ENCODE assay signal across 8 mouse cellular contexts in genomic region chr5:137348482-137349383, GRCm38 (mm10). TPM values are rescaled to one million over a fixed set of nuclear protein-coding genes. Genes with fewer than 3 reads are reported as not detected.
DNase-seq lines count a peak whose midpoint lies in the region; ATAC-seq and TF ChIP-seq lines count a peak whose summit lies in the region.

No protein-coding gene starts in this region.

- peaks cover 9% of the 10 kb centered on the region; the same call in 1 of the 2 replicates for H3K4me1 ChIP-seq in intestine, postnatal 0 days (replicated peaks; ENCODE audit: control insufficient read depth, insufficient read depth, low read length)
- H3K4me1 ChIP-seq in liver, embryonic 16.5 days (ENCODE audit: control insufficient read depth, low read depth, low read length): peaks cover 4% of the 10 kb centered on the region

- no peaks in the 10 kb centered on the region for H3K27me3 ChIP-seq in intestine, postnatal 0 days (replicated peaks; ENCODE audit: control insufficient read depth, insufficient read depth, low read length)
- peaks cover 47% of the 10 kb centered on the region for H3K27me3 ChIP-seq in liver, embryonic 16.5 days (ENCODE audit: control insufficient read depth, insufficient read depth, low read depth, low read length)

- TF ChIP-seq CTCF in intestine, postnatal 0 days (IDR thresholded peaks at IDR 0.05; ENCODE audit: low read depth): no peak

- no peaks in the 10 kb centered on the region for H3K9me3 ChIP-seq in intestine, postnatal 0 days (ENCODE audit: control insufficient read depth)
- no peaks in the 10 kb centered on the region for H3K9me3 ChIP-seq in liver, embryonic 16.5 days (replicated peaks; ENCODE audit: control insufficient read depth, low read length)

- ATAC-seq in intestine, postnatal 0 days: no peak
- peak; percentile 52 for ATAC-seq in liver, embryonic 16.5 days (ENCODE audit: low read depth)

- peak; percentile 48 for DNase-seq in retina, postnatal 1 day
- DNase-seq in retina, embryonic 14.5 days (ENCODE audit: low spot score): no peak
- DNase-seq in heart, adult 18-20 months: peak; percentile 82 to 93
- peak; percentile 11 for DNase-seq in ovary, postnatal 14 days (ENCODE audit: low spot score)
- no peak for DNase-seq in cerebellum, adult 9-10 months
- DNase-seq in right cerebral cortex, postnatal 36 days (ENCODE audit: low spot score in 2 of 2): no peak

- H3K4me3 ChIP-seq in intestine, postnatal 0 days (ENCODE audit: low read depth, low read length): peak overlapping the region; percentile 81
- peak overlapping the region; percentile 19 for H3K4me3 ChIP-seq in liver, embryonic 16.5 days (ENCODE audit: low read depth, low read length)

- H3K27ac ChIP-seq in intestine, postnatal 0 days (ENCODE audit: low read depth, low read length): peak overlapping the region; percentile 89
- H3K27ac ChIP-seq in liver, embryonic 16.5 days (ENCODE audit: low read length): peak overlapping the region; percentile 57

- H3K9ac ChIP-seq in intestine, postnatal 0 days (ENCODE audit: low read depth, low read length): peak overlapping the region; percentile 34; the same call in 1 of the 2 replicates
- H3K9ac ChIP-seq in liver, embryonic 16.5 days (ENCODE audit: low read depth, low read length): no peak overlapping the region

- H3K4me2 ChIP-seq in intestine, postnatal 0 days (replicated peaks; ENCODE audit: low read depth): peak overlapping the region; percentile 91
- peak overlapping the region; percentile 45 for H3K4me2 ChIP-seq in liver, embryonic 16.5 days (ENCODE audit: low read depth, low read length)

- H3K36me3 ChIP-seq in intestine, postnatal 0 days (ENCODE audit: control insufficient read depth, insufficient read depth): peaks cover 2% of the 10 kb centered on the region; the same call in 1 of the 2 replicates
- H3K36me3 ChIP-seq in liver, embryonic 16.5 days (ENCODE audit: control insufficient read depth, insufficient read depth): no peaks in the 10 kb centered on the region

- 3% methylated on average over 33 of the region's 33 CpGs for WGBS in intestine, postnatal 0 days
- 2% methylated on average over 33 of the region's 33 CpGs for WGBS in liver, embryonic 16.5 days (ENCODE audit: insufficient replicate concordance)

RNA-seq across cellular contexts. Expression of gene Ephb4, which starts 1.2 kb away (rescaled TPM):
- 10 to 100 TPM; 37.1 to 38.8 TPM for total RNA-seq in heart, adult 18-20 months (2021)
- 12.6 and 12.9 TPM in 2 replicates for polyA plus RNA-seq in intestine, postnatal 0 days (2015; fragmentation: Nextera tagmentation; extraction: Ambion mirVana)
- 7.3 and 9.1 TPM in 2 replicates for polyA plus RNA-seq in liver, embryonic 16.5 days (2015; fragmentation: Nextera tagmentation; extraction: Ambion mirVana)

RNA-seq across cellular contexts. Expression of gene Slc12a9, which starts 15.3 kb away (rescaled TPM):
- total RNA-seq in heart, adult 18-20 months (2021): 1 to 10 TPM; 1.5 to 1.8 TPM
- 11.8 and 13.4 TPM in 2 replicates for polyA plus RNA-seq in intestine, postnatal 0 days (2015; fragmentation: Nextera tagmentation; extraction: Ambion mirVana)
- 2.8 and 3.0 TPM in 2 replicates for polyA plus RNA-seq in liver, embryonic 16.5 days (2015; fragmentation: Nextera tagmentation; extraction: Ambion mirVana)

RNA-seq across cellular contexts. Expression of gene Trip6, which starts 34.5 kb away (rescaled TPM):
- total RNA-seq in heart, adult 18-20 months (2021): 10 to 100 TPM; 12.0 to 13.3 TPM
- polyA plus RNA-seq in intestine, postnatal 0 days (2015; fragmentation: Nextera tagmentation; extraction: Ambion mirVana): 23.8 and 24.8 TPM in 2 replicates
- 9.3 and 9.6 TPM in 2 replicates for polyA plus RNA-seq in liver, embryonic 16.5 days (2015; fragmentation: Nextera tagmentation; extraction: Ambion mirVana)

RNA-seq across cellular contexts. Expression of gene Srrt, which starts 41.3 kb away (rescaled TPM):
- 10 to 100 TPM; 44.4 to 55.6 TPM for total RNA-seq in heart, adult 18-20 months (2021)
- polyA plus RNA-seq in intestine, postnatal 0 days (2015; fragmentation: Nextera tagmentation; extraction: Ambion mirVana): 31.3 and 32.2 TPM in 2 replicates
- polyA plus RNA-seq in liver, embryonic 16.5 days (2015; fragmentation: Nextera tagmentation; extraction: Ambion mirVana): 68.0 and 69.7 TPM in 2 replicates

RNA-seq across cellular contexts. Expression of gene Ufsp1, which starts 54.3 kb away (rescaled TPM):
- 10 to 100 TPM in 1 of 2 experiments, 1 to 10 TPM in 1; 8.1 to 10.7 TPM for total RNA-seq in heart, adult 18-20 months (2021)
- 10.4 and 11.0 TPM in 2 replicates for polyA plus RNA-seq in intestine, postnatal 0 days (2015; fragmentation: Nextera tagmentation; extraction: Ambion mirVana)
- 7.0 and 7.8 TPM in 2 replicates for polyA plus RNA-seq in liver, embryonic 16.5 days (2015; fragmentation: Nextera tagmentation; extraction: Ambion mirVana)

Comparison
In these comparisons a context has a peak if more than half of its experiments do, and no peak if none do; other contexts are left out.
1. DNase-seq: peak in retina, postnatal 1 day (single experiment), heart, adult 18-20 months (2 of 2) and ovary, postnatal 14 days (single experiment); none in retina, embryonic 14.5 days (single experiment), cerebellum, adult 9-10 months (single experiment) and right cerebral cortex, postnatal 36 days (0 of 2).